Mouse (Mus musculus) thymus, postnatal 14 days (tissue): ENCODE measurements around the gene Scaf8.

Experiments
- DNase-seq: peaks from one replicate; pipeline ENCODE4 v3.0.0; 2021

Gene Scaf8

DNA sequence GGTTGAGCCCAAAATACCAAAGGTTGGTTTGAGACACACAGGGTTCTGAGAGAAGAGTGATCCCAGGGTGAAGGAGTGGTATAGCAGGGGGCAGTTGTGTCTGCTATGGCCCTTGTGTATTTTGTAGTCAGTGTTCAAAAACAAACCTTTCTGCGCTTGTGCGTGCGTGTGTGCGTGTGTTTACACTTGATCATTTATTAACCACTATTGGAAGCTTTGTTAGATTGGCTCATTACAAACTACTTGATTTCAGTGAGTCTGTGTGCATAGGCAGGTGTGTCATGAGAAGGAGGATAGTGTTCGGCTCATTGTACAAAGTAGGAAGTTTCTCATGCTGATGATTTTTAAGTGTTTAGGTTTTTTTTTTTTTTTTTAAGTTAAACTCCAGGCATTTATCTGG lies 95.4 kb downstream of the Scaf8 start:
- DNase-seq, result no peak

DNA sequence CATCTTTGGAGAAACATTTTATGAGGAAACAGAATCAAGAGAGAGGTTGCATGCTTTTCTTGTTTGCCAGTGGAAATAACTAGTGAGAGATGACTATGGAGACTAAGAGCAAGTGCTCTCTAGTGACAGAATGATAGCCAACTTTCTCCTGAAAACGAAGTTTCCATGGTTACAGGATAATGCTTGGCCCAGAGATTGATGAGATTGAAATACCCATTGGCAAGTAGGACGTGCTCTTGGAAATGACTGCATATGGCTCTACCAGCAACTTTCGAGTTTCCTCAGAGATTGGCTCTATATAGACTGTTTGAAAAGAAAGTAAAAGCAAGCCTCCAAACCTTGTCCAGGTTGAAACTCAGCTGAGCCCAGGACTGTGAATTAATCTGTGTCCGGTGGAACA lies 97.3 kb downstream of the Scaf8 start:
- DNase-seq, result no peak

DNA sequence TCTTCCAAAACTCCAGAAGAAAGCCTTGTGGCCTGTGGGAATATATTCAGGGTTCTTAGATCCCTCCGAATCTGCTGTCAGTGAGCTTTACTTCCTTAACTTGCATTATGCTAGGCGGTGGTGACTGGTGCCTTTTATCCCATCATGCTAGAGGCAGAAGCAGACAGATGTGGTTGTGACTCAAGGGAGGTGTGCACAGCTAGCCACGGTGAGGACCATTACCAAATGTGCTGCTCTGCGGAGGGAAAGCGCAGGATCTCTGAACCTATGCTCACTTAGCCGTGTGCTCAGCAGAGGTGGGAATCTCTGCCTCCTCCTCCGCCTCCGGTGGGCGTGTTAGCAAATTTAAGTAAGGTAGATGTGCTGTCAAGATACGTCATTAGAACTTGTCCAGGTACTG lies 98.1 kb downstream of the Scaf8 start:
- no peak for DNase-seq

DNA sequence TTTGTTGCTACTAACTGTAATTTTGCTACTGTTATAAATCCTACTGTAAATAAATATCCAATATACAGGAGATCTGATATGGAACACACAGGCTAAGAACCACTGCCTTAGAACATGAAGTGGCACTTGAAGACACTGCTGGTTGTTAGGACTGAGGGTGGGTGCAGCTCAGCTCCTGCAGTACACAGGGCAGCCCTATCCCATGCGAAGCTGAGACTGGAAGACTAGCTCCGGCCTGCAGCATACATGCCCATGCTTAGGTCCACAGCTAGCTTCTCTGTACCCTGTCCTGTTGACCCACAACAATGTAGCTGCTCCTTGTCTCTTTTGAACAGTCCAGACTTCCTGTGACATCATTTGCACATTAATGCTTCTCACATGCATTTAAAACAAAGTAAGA lies 100.1 kb downstream of the Scaf8 start:
- no peak for DNase-seq

DNA sequence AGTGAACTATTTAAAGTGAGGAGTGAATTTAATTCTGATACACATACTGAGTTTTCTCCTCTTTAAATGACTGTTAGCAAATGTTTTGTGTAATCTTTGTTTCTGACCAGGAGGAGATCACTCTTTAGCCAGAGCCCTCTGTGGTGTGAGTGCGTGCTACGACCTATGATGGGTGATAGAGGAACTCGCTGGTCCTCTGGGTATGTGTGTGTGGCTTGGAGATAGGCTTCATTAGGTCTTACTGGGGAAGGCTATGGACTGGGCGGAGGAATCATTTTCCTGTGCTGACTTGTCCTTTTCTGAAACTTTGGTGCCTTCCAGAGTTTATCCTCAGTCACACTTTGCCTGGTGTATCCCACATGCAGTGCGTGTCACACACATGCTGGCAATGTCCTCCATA lies 102.3 kb downstream of the Scaf8 start:
- DNase-seq, result no peak

DNA sequence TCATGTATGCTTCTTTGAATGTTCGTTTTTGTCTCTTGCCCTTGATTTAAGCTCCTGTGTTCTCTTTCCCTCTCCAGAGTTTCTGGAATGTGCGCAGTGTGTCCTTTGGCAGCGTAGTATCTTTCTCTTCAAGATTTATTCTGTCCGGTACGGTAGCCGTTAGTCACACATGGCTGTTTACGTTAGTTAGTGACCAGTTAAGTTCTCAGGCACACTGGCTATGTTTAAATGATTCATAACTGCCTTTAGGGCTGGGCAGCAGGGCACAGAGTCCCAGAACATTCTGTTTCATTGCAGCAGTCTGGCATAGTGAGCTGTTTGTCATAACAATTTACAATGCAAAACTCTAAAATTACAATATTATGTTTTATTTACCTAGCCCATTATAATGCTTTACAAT lies 103.6 kb downstream of the Scaf8 start:
- DNase-seq, result no peak

DNA sequence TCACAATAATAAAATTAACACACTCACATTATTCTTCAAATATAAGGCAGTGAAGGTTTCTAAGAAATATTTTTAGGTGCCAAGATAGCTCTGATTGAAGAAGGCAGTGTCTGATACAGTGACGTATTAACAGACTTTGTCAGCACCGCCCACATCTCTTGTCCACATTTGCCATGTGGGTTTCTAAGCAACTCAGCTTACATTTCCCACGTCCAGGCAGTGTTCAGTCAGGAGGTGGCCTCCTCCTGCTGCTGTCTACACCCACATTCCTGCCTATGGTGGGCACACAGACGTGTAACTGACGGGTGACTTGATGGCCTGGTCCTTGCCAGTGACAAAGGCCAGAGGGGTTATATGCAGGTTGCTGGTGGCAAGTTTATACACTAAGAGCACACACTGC lies 104.1 kb downstream of the Scaf8 start:
- no peak for DNase-seq

DNA sequence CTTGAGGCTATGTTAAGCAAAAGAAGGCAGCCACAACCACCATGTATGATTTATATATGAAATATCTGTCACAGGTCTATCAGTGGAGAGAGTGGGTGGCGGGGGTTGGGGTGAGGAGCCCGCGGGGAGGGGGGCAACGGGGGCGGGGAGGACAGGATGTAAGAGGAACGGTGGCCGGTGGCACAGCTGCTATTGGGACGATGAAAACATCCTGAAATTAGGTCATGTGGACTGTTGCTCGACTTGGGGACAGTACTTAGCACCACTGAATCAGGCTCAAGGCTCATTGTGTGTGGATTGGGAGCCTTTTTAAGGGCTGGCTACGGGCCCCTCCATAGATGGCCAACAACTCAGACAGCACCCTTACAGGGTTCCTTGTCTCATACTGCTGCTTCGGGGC lies 105.4 kb downstream of the Scaf8 start:
- peak; percentile 13 for DNase-seq

DNA sequence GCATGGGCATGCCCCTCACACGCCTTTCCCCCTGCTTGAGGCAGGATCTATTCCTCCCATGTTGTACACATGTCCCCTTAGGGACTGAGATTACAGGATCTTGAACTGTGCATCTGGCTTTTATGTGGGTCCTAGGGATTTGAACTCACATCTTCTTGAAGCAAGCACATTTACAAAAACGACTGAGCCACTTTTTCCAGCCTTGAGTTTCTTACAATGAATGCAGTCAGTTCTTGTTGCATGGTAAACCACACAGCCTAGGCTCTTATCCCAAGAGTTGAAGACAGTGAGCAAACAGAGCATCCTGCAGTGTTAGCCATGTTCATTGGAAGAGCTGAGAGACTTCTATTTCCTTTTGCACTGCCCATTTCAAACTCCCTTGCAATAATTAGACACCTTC lies 108.3 kb downstream of the Scaf8 start:
- no peak for DNase-seq

DNA sequence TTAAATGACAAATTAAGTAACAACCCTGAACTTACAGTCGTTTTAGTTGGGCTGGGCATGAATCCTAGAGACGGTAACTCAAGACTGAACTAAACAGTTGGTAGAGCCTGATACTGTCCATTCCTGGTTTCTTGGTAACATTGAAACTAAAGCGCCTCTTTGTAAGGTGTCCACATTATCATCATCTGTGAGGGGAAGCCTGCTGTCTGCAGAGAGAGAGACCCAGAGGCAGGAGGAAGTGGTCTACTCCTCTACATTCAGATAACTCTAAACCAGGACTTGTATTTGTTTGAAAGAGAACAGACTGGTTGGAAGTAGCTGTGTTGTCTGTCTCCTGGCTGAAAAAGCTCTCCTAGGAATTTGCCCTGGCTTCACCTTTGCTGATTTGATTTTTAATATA lies 108.9 kb downstream of the Scaf8 start:
- no peak for DNase-seq

DNA sequence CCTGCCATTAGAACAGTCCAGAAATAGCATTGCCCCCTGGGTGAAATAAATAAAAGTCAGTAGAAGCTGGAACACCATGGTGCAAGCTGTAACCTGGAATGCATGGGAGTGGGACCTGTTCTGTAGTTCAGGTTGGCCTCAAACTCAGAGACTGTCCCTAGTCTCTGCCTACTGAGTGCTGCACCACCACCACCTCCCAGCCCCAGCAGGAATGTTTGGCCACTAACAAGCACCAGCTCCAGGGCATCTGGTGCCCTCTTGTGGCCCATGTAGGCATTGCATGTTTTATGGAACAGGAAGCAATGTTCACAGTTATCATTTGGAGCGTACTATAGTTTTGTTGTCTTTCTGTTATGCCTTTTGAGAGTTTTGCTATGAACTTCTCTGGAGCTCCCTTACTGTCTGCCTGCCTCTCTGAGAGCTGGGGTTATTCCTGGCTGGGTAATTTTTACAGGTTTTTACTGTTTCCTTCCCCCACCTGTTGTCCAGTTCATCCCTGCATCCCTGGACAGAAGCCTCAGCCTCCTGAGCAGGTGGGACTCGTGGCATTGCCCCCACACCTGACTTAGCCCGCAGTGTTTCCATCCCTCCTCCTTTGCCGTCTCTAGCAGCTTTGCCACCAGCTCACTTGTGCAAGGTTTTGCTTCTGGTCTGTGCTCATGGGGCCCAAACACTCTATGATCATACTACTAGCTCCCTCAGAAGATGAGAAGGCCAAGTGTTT lies 109.8 kb downstream of the Scaf8 start:
- peak; percentile 91 for DNase-seq

DNA sequence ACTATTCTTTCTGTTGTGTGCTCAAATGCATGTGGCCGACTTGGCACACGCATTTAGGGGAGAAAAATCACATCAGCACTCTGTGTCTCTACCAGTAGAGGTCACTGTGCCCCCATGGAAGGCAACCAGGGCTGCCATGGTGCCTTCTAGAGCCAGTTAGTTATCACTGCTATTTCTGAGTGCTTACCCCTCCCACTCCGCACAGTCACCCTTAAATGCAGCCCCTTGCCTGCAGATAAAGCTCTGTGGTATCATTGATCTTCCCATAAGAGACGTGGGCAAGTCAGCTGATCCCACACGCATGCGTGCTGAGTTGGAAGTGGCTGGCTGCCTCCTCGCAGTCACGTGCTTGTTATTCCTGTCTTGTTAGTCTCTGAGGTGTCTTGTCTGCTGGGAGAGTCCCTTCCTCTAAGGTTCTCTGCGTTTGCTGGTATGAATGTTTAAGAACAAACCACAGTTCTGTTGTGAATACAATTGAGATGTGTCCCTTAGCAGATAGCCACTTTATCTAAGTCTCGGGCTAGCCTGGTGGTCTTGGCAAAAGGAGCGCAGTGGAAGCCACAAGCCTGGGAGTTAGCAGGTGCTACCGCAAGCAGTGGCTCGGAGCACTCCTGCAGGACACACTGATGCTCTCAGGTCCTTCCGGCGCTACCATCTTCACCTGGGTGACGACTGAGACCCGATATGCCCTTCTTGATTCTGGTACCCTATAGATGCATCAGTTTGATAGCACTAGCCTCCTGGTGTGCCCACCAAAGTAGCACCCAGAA lies 115.6 kb downstream of the Scaf8 start:
- peak; percentile 50 for DNase-seq

DNA sequence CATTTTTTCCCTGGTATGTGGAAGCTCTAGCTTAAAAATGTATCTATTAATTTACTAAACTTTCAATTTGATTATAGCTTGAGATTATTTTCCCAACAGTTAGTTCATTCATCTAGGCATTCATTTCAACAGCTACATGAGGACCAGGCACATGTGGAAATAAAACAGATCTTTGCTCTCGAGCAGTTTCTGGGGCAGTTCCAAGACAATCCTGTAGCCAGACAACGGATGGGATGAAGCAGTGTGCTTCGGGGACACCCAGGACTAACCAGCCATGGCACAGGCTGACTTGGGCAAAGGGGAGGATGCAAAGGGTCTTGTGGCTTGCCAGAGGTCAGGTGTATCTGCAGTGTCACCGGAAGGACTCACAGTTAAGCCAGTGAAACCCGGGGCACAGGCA lies 117.9 kb downstream of the Scaf8 start:
- DNase-seq, result no peak

DNA sequence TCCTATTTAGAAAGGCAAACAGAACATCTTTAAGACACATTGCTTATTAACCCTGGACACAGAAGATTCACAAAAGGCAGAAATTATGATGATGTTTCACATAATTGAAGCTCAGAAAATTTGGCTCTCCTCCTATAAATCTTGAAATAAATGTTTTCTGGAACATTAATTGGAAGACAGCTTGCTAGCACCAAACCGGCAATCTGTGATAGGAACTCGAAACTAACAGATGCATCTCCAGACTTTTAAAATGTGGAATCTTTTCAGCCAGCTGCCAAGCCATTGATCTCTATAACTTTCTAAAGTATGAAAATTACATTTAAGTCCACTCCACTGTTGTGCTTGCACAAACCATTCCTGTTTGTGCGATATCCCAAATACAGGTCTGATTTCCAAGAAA lies 128.9 kb downstream of the Scaf8 start:
- no peak for DNase-seq

DNA sequence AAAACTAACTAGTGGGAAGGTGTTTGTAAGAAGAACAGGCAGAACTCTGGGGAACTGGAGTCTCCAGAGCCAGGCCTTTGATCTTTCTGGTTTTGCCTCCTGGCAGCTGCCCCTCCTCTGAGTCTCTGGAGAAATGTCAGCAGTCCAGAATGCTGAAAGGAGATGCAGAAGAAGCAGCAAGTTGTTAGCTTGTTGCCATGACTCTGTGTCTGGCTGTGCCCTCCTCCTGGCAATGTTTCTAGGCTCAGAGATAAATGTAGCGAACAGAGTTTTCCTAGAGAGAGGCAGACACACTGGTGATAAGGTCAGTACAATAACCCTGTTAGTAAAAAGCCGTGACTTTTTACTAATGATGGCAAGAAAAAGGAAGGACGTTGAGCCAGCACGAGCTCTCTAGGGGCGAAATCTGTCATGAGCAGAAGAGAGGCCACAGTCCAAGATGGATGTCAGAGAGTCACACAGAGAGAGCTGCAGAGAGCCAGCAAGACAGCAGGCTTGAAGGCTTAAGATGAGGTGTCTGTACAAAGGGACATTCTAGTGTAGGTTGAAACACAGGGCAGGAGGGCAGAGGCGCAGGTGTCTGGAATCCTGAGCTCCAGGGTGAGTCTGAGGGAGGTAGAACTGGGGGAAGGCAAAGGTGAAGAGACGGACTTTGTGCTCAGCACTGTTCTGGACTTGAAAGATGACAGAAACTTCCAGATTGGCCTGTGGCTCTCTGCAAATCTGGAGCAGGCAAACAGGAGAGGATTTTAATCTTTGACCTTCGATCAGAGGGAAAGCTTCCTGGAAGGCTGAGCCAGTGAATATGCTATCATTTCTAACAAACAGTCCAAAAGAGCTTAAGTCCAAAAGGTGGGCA lies 130.3 kb downstream of the Scaf8 start:
- DNase-seq, result no peak

DNA sequence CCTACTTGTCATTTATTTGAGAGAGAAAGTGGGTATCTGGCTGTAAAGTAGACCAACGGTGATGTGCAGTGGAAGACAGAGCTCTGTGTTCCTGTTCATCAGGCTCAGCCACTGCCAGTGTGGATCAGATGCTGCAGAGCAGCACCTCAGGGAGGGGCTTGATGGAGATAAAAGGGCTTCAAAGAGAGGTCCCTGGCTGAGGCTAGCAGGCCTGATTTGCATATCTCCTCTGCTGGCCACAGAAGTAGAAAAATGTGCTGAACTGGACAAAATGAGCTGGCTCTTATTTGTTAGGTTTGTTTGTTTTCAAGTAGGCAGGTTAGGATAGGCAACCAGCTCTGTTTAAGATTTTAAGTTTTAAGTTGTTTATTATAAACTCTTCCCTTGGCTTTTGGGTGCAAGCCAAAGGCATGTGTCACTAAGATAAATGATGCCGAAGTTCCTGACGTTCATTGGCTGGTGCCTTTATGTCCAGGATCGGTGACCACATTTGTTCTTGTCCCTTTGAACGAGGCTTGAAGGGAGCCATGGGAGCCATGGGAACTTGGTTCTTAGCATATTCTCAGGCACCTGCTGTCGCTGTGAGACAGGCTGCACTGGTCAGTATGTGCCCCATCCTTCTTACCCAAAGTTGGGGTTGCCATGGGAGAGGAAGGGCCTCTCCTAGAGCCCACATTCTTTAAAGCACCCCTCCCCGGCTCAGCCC lies 132.0 kb downstream of the Scaf8 start:
- no peak for DNase-seq
